Mouse (Mus musculus): ENCODE results near the gene Tssk1.

DNA sequence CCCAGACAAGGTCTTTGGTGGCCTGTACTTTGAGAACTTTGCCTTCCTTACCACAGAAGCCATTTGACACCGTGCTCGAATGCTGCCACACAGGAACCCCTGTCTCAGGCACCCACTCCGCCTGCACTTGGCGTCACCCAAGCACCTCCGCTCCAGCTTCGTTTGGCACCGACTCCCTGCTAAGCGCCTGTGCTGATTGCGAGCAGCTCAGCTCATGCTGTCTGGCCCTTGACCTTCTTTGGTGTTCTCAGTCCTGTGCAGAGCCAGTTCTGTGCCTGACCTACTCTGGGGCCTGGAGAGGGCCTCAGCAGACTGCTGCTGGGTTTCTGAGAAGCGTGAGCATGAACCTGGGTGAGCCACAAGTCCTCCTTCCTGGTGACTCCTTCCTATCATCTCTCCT is 42.8 kb downstream of the Tssk1 start:
- TF ChIP-seq CTCF (IDR thresholded peaks at IDR 0.05; ENCODE audit: low read depth) (no peak), EP300 (IDR thresholded peaks at IDR 0.05; ENCODE audit: low read depth) (no peak)
